Mouse (Mus musculus) thymus, adult 2 months (tissue): ENCODE data around the gene Gm49394. TPM values are rescaled to one million over a fixed set of nuclear protein-coding genes. Genes with fewer than 3 reads are reported as not detected.
A peak's percentile ranks its signal among the peaks of the same experiment; 100 is the strongest.

Source experiments
- DNase-seq: peaks from one replicate; pipeline ENCODE4 v3.0.0; 2021
- H3K27ac ChIP-seq: fragments of 200-500 bp; 2 replicates; pipeline ENCODE4 v1.5.1; 2012; ENCODE audit warnings: low read length, control low read depth; ENCODE audit not compliant: control insufficient read depth, insufficient read depth
- H3K27me3 ChIP-seq: fragments of 200-500 bp; 2 replicates; pipeline ENCODE4 v1.6.1; 2012; ENCODE audit warnings: mild to moderate bottlenecking, low read length, moderate library complexity, mixed read lengths; ENCODE audit not compliant: control insufficient read depth, insufficient read depth
- H3K36me3 ChIP-seq: fragments of 200-500 bp; 2 replicates; pipeline ENCODE4 v1.6.1; 2012; ENCODE audit warnings: mild to moderate bottlenecking, low read length, moderate library complexity; ENCODE audit not compliant: control insufficient read depth, insufficient read depth
- H3K4me1 ChIP-seq: fragments of 200-500 bp; replicated peaks from 2 replicates; pipeline ENCODE4 v1.6.1; 2012; ENCODE audit warnings: low read length; ENCODE audit not compliant: control insufficient read depth, insufficient read depth
- H3K4me3 ChIP-seq: fragments of 200-500 bp; 2 replicates; pipeline ENCODE4 v1.5.1; 2012; ENCODE audit warnings: mild to moderate bottlenecking, low read length, control low read depth, moderate library complexity; ENCODE audit not compliant: control insufficient read depth, insufficient read depth
- CTCF ChIP-seq: fragments of 200-500 bp; IDR thresholded peaks from 2 replicates; pipeline ENCODE4 v1.5.1; 2012; ENCODE audit warnings: mild to moderate bottlenecking, control low read depth, low read length, moderate library complexity, borderline replicate concordance; ENCODE audit not compliant: control insufficient read depth, poor library complexity, insufficient read depth; ENCODE audit errors: extremely low read depth
- POLR2A ChIP-seq: fragments of 200-500 bp; IDR thresholded peaks from 2 replicates; pipeline ENCODE4 v1.6.1; 2012; ENCODE audit warnings: mild to moderate bottlenecking, low read length, control low read depth, moderate library complexity; ENCODE audit not compliant: control insufficient read depth, poor library complexity, insufficient read depth; ENCODE audit errors: extremely low read depth
- WGBS: fragments of 180-500 bp; shearing (Covaris S2); methylation state at CpG from one replicate; pipeline ENCODE4 v1.1.7; 2018; 5-methylcytosine and 5-hydroxymethylcytosine counted together
- polyA plus RNA-seq: library from polyadenylated mRNA; depleted of rRNA; stranded (reverse); fragments of >200 nt; gene quantifications from 2 replicates; pipeline ENCODE4 v1.2.3, GENCODE M21; 2012; rRNA removed

The Gm49394 gene
- polyA plus RNA-seq, 1 experiment: 0.11 TPM

GRCm38 (mm10) chr7:142622180-142622579 lies 47.6 kb downstream of the Gm49394 start:
- TF ChIP-seq CTCF: no peak
- TF ChIP-seq POLR2A: no peak
- Histone ChIP-seq H3K4me3 (no peak overlapping the region), H3K27ac (no peak overlapping the region), H3K36me3 (no peaks in the 10 kb centered on the region), H3K4me1 (no peaks in the 10 kb centered on the region), H3K27me3 (no peaks in the 10 kb centered on the region)
- DNase-seq: no peak
- WGBS: 66% methylated on average over 4 of the region's 4 CpGs

- Histone ChIP-seq H3K4me3 (no peak overlapping the region), H3K27me3 (no peaks in the 10 kb centered on the region), H3K4me1 (no peaks in the 10 kb centered on the region), H3K27ac (no peak overlapping the region), H3K36me3 (no peaks in the 10 kb centered on the region)
- 86% methylated on average over 2 of the region's 2 CpGs for WGBS
- TF ChIP-seq CTCF: no peak
- TF ChIP-seq POLR2A: no peak
- DNase-seq: no peak
Measured at GRCm38 (mm10) chr7:142613077-142613476, 56.7 kb downstream of the Gm49394 start.

GRCm38 (mm10) chr7:142610627-142611406 lies 58.9 kb downstream of the Gm49394 start:
- no peak overlapping the region for H3K27ac ChIP-seq
- no peaks in the 10 kb centered on the region for H3K27me3 ChIP-seq
- 11% methylated on average over 12 of the region's 12 CpGs for WGBS
- H3K4me1 ChIP-seq: no peaks in the 10 kb centered on the region
- peak; percentile 23; the same call in 1 of the 2 replicates for TF ChIP-seq CTCF
- no peak for TF ChIP-seq POLR2A
- H3K36me3 ChIP-seq: no peaks in the 10 kb centered on the region
- peak; percentile 56 for DNase-seq
- no peak overlapping the region for H3K4me3 ChIP-seq

- H3K4me1 ChIP-seq: no peaks in the 10 kb centered on the region
- no peak overlapping the region for H3K4me3 ChIP-seq
- H3K27ac ChIP-seq: no peak overlapping the region
- H3K36me3 ChIP-seq: no peaks in the 10 kb centered on the region
- 97% methylated on average over 2 of the region's 2 CpGs for WGBS
- TF ChIP-seq POLR2A (no peak), CTCF (no peak)
- DNase-seq: no peak
- no peaks in the 10 kb centered on the region for H3K27me3 ChIP-seq
Measured at GRCm38 (mm10) chr7:142600921-142601320, 68.8 kb downstream of the Gm49394 start.

Other genes starting within 250 kb of the Gm49394 start
- gene Syt8, start 235.1 kb downstream of the Gm49394 start, polyA plus RNA-seq: 2.2 and 5.2 TPM in 2 replicates
- gene Tnni2, start 228.1 kb downstream of the Gm49394 start, polyA plus RNA-seq: 3.2 and 4.3 TPM in 2 replicates
- gene Lsp1, start 209.1 kb downstream of the Gm49394 start, polyA plus RNA-seq: 507 and 626 TPM in 2 replicates
- 1.1 and 2.2 TPM in 2 replicates for gene Tnnt3, start 171.1 kb downstream of the Gm49394 start, polyA plus RNA-seq
- 16.7 and 21.3 TPM in 2 replicates for gene Mrpl23, start 137.3 kb downstream of the Gm49394 start, polyA plus RNA-seq
- gene Igf2, start 3.1 kb downstream of the Gm49394 start, polyA plus RNA-seq: 7.5 and 13.8 TPM in 2 replicates
- 4.2 and 6.6 TPM in 2 replicates for gene Ins2, start 73.4 kb upstream of the Gm49394 start, polyA plus RNA-seq